Mouse (Mus musculus) erythroblast, embryonic 14.5 days (primary cell): Measurements from ENCODE around the gene Nup93.

Experiments used
- GATA1 ChIP-seq: IDR thresholded peaks from 2 replicates; pipeline ENCODE4 v1.6.1; 2012; ENCODE audit warnings: low read length, inconsistent platforms, mixed read lengths
- TAL1 ChIP-seq: IDR thresholded peaks from 3 replicates; pipeline ENCODE4 v1.6.1; 2012; ENCODE audit warnings: low read length, inconsistent platforms, mixed read lengths

DNA sequence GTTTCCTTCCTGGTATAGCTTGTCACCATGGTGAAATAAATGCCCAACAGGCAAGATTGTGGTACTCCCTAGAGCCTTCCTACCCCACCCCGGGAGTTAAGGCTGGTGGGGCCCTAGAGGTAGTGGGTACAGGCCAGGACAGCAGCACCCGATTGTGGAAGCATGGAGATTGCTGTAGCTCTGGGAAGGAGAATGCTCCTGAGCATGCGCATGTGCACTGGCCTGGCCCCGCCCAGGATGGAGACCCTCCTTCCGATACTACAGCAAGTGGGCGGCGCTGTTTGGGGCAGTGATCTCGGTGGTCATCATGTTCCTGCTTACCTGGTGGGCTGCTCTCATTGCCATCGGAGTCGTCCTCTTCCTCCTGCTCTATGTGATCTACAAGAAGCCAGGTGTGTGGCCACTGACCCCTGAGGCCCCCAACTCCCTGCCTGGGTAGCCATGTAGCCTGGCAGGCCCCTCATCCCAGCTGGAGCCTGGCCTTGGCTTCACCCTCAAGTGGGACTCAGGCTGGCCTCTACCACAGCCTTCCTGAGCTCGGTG lies 129.5 kb downstream of the Nup93 start:
- TF ChIP-seq GATA1 (no peak), TAL1 (no peak)
